Comparison of ENCODE assay signal across 18 mouse cellular contexts in genomic region chr11:57503155-57503554, GRCm38 (mm10).
"Had no signal": no experiment of that assay in that cellular context is flagged by ENCODE, and none has a peak within 500 bp of the region (broad histone marks: within the 10 kb centered on the region; RNA-seq: fewer than 3 reads in every experiment).

No protein-coding gene starts in this region.

- H3K4me2 ChIP-seq: limb, embryonic 12.5 days; liver, embryonic 13.5 days; lung, embryonic 15.5 days; neural tube, embryonic 15.5 days had no signal

- H3K4me1 ChIP-seq: limb, embryonic 12.5 days; lung, embryonic 15.5 days; megakaryocyte, embryonic 14.5 days; neural tube, embryonic 15.5 days had no signal

- ATAC-seq: liver, postnatal 0 days had no signal

- H3K9me3 ChIP-seq: limb, embryonic 12.5 days; liver, embryonic 13.5 days; lung, embryonic 15.5 days; megakaryocyte, embryonic 14.5 days; neural tube, embryonic 15.5 days had no signal

- H3K9ac ChIP-seq: limb, embryonic 12.5 days; liver, embryonic 13.5 days; liver, postnatal 0 days; lung, embryonic 15.5 days; neural tube, embryonic 15.5 days had no signal

- H3K27ac ChIP-seq: kidney, postnatal 0 days; limb, embryonic 12.5 days; liver, embryonic 13.5 days; lung, embryonic 15.5 days; macrophage; neural tube, embryonic 15.5 days had no signal

- H3K4me3 ChIP-seq: limb, embryonic 12.5 days; liver, embryonic 13.5 days; lung, embryonic 15.5 days; megakaryocyte, embryonic 14.5 days; myocyte; neural tube, embryonic 15.5 days had no signal

- DNase-seq: kidney, adult 9 months; kidney, postnatal 36 days; layer of hippocampus, adult 9-11 months; layer of hippocampus, postnatal 36 days; liver; liver, embryonic 13.5 days; liver, postnatal 0 days; lung, postnatal 14 days; right cerebral cortex, adult 18-20 months; right cerebral cortex, postnatal 25 days; thymus, postnatal 36 days had no signal

- H3K27me3 ChIP-seq: limb, embryonic 12.5 days; liver, embryonic 13.5 days; lung, embryonic 15.5 days; megakaryocyte, embryonic 14.5 days; neural tube, embryonic 15.5 days had no signal
